Mouse (Mus musculus): ENCODE data around the gene Ngrn. TPM values are rescaled to one million over a fixed set of nuclear protein-coding genes. Genes with fewer than 3 reads are reported as not detected.

The Ngrn gene
- 71.2 and 71.8 TPM in 2 replicates for polyA plus RNA-seq (2014; fragmentation: Nextera tagmentation; extraction: Ambion mirVana)

GRCm38 (mm10) chr7:80260625-80261371 lies at the start of gene Ngrn:
Ngrn (plus strand) TSS chr7:80261215.
- peaks cover 12% of the 10 kb centered on the region for H3K4me1 ChIP-seq (ENCODE audit: control insufficient read depth, insufficient read depth, low read length)
- H3K27me3 ChIP-seq (replicated peaks; ENCODE audit: control insufficient read depth, insufficient read depth, low read length) = peaks cover 6% of the 10 kb centered on the region; the same call in 1 of the 2 replicates
- peak within 1 kb of the TSS; percentile 90 for H3K4me3 ChIP-seq (ENCODE audit: low read depth, low read length)
- peak within 1 kb of the TSS; percentile 58; the same call in 1 of the 2 replicates for H3K27ac ChIP-seq (ENCODE audit: low read depth, low read length)
- no peaks in the 10 kb centered on the region for H3K9me3 ChIP-seq (replicated peaks; ENCODE audit: control insufficient read depth, low read length)
- H3K4me2 ChIP-seq (ENCODE audit: low read length) = peak within 1 kb of the TSS; percentile 92
- ATAC-seq (peak; percentile 89), DNase-seq (ENCODE audit: low spot score) (peak; percentile 95)
- 27% methylated on average over 40 of the region's 40 CpGs for WGBS
- peak within 1 kb of the TSS; percentile 87 for H3K9ac ChIP-seq (ENCODE audit: low read length)
- H3K36me3 ChIP-seq (ENCODE audit: control insufficient read depth, insufficient read depth, low read length) = peaks cover 21% of the 10 kb centered on the region

DNA sequence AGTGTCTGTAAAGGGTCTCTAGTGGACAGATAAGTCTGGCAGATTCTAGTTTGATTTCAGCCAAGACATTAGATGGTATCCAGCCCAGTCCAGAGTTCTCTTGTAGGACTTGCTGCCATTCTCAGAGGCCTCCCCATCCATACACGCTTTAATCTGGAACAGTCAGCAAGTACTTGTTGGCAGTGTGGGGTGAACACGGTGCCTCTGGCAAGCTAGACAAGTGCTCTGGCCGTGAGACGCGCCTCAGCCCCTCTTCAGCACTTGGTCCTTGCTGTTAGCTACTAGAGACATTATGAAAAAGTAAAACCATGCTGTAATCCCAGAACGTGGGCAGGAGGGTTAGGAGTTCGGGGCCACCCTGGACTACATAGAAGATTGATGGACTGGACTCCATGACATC lies 47.4 kb upstream of the Ngrn start:
- DNase-seq (ENCODE audit: low spot score) = no peak
- Histone ChIP-seq H3K4me2 (ENCODE audit: low read length) (no peak overlapping the region), H3K27me3 (replicated peaks; ENCODE audit: control insufficient read depth, insufficient read depth, low read length) (no peaks in the 10 kb centered on the region), H3K9ac (ENCODE audit: low read length) (no peak overlapping the region), H3K36me3 (ENCODE audit: control insufficient read depth, insufficient read depth, low read length) (peaks cover 45% of the 10 kb centered on the region), H3K9me3 (replicated peaks; ENCODE audit: control insufficient read depth, low read length) (no peaks in the 10 kb centered on the region), H3K4me1 (ENCODE audit: control insufficient read depth, insufficient read depth, low read length) (peaks cover 7% of the 10 kb centered on the region; the same call in 1 of the 2 replicates), H3K4me3 (ENCODE audit: low read depth, low read length) (no peak overlapping the region), H3K27ac (ENCODE audit: low read depth, low read length) (no peak overlapping the region)
- ATAC-seq = no peak
- 92% methylated on average over 7 of the region's 7 CpGs for WGBS

- WGBS = 78% methylated on average over 8 of the region's 8 CpGs
- H3K4me1 ChIP-seq (ENCODE audit: control insufficient read depth, insufficient read depth, low read length) = peaks cover 4% of the 10 kb centered on the region; the same call in 1 of the 2 replicates
- peak overlapping the region; percentile 81; the same call in 1 of the 2 replicates for H3K27ac ChIP-seq (ENCODE audit: low read depth, low read length)
- peak overlapping the region; percentile 56; the same call in 1 of the 2 replicates for H3K9ac ChIP-seq (ENCODE audit: low read length)
- H3K4me2 ChIP-seq (ENCODE audit: low read length) = no peak overlapping the region
- DNase-seq (ENCODE audit: low spot score) = no peak
- H3K4me3 ChIP-seq (ENCODE audit: low read depth, low read length) = no peak overlapping the region
- H3K36me3 ChIP-seq (ENCODE audit: control insufficient read depth, insufficient read depth, low read length) = peaks cover 54% of the 10 kb centered on the region
- ATAC-seq = no peak
- H3K9me3 ChIP-seq (replicated peaks; ENCODE audit: control insufficient read depth, low read length) = no peaks in the 10 kb centered on the region
- no peaks in the 10 kb centered on the region for H3K27me3 ChIP-seq (replicated peaks; ENCODE audit: control insufficient read depth, insufficient read depth, low read length)
These were observed 46.6 kb upstream of the Ngrn start for GRCm38 (mm10) chr7:80214459-80214858.

- no peaks in the 10 kb centered on the region for H3K9me3 ChIP-seq (replicated peaks; ENCODE audit: control insufficient read depth, low read length)
- H3K36me3 ChIP-seq (ENCODE audit: control insufficient read depth, insufficient read depth, low read length) = peaks cover 63% of the 10 kb centered on the region
- peak overlapping the region; percentile 81 for H3K27ac ChIP-seq (ENCODE audit: low read depth, low read length)
- peak overlapping the region; percentile 56 for H3K9ac ChIP-seq (ENCODE audit: low read length)
- peaks cover 4% of the 10 kb centered on the region; the same call in 1 of the 2 replicates for H3K4me1 ChIP-seq (ENCODE audit: control insufficient read depth, insufficient read depth, low read length)
- no peaks in the 10 kb centered on the region for H3K27me3 ChIP-seq (replicated peaks; ENCODE audit: control insufficient read depth, insufficient read depth, low read length)
- peak; percentile 93 for ATAC-seq
- no peak overlapping the region for H3K4me3 ChIP-seq (ENCODE audit: low read depth, low read length)
- 15% methylated on average over 4 of the region's 4 CpGs for WGBS
- no peak overlapping the region for H3K4me2 ChIP-seq (ENCODE audit: low read length)
- peak; percentile 90 for DNase-seq (ENCODE audit: low spot score)
These were observed 45.6 kb upstream of the Ngrn start for GRCm38 (mm10) chr7:80215398-80215797.

DNA sequence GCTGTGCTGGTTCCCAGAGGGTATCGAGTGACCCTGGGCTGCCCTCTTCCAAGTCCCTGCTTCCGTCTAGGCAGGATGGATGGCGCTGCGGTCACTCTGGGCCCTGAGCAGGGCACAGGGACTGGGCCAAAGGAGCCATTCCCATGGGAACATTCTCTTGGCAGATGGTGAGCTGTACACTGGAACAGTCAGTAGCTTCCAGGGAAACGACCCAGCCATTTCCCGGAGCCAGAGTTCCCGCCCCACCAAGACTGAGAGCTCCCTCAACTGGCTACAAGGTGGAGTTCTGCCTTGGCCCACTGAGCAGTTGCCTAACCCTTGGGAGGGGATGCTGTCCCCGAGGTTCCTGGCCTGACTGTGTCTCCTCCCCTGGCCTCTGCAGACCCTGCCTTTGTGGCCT lies 44.4 kb upstream of the Ngrn start:
- no peak overlapping the region for H3K27ac ChIP-seq (ENCODE audit: low read depth, low read length)
- H3K9ac ChIP-seq (ENCODE audit: low read length) = no peak overlapping the region
- H3K4me3 ChIP-seq (ENCODE audit: low read depth, low read length) = no peak overlapping the region
- H3K4me2 ChIP-seq (ENCODE audit: low read length) = no peak overlapping the region
- no peaks in the 10 kb centered on the region for H3K9me3 ChIP-seq (replicated peaks; ENCODE audit: control insufficient read depth, low read length)
- no peak for DNase-seq (ENCODE audit: low spot score)
- no peaks in the 10 kb centered on the region for H3K27me3 ChIP-seq (replicated peaks; ENCODE audit: control insufficient read depth, insufficient read depth, low read length)
- no peak for ATAC-seq
- peaks cover 75% of the 10 kb centered on the region for H3K36me3 ChIP-seq (ENCODE audit: control insufficient read depth, insufficient read depth, low read length)
- H3K4me1 ChIP-seq (ENCODE audit: control insufficient read depth, insufficient read depth, low read length) = peaks cover 4% of the 10 kb centered on the region; the same call in 1 of the 2 replicates
- 83% methylated on average over 8 of the region's 8 CpGs for WGBS

DNA sequence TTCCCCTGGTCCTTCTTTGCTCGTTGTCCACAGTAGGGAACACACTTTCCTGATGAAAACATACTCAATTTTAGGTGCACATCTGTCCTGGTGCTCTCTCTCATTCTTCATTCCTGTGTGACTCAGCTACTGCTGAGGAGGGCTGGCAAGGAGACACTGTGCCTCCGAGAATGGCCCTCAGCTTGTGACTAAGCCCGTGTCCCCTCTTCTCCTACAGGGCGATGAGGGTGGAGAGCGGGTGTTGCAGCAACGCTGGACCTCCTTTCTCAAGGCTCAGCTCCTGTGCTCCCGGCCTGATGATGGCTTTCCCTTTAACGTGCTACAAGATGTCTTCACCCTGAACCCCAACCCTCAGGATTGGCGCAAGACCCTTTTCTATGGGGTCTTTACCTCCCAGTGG lies 42.3 kb upstream of the Ngrn start:
- WGBS = 94% methylated on average over 9 of the region's 9 CpGs
- Histone ChIP-seq H3K4me3 (ENCODE audit: low read depth, low read length) (no peak overlapping the region), H3K9me3 (replicated peaks; ENCODE audit: control insufficient read depth, low read length) (no peaks in the 10 kb centered on the region), H3K4me1 (ENCODE audit: control insufficient read depth, insufficient read depth, low read length) (peaks cover 4% of the 10 kb centered on the region; the same call in 1 of the 2 replicates), H3K36me3 (ENCODE audit: control insufficient read depth, insufficient read depth, low read length) (peaks cover 83% of the 10 kb centered on the region), H3K4me2 (ENCODE audit: low read length) (no peak overlapping the region), H3K27ac (ENCODE audit: low read depth, low read length) (no peak overlapping the region), H3K9ac (ENCODE audit: low read length) (no peak overlapping the region), H3K27me3 (replicated peaks; ENCODE audit: control insufficient read depth, insufficient read depth, low read length) (no peaks in the 10 kb centered on the region)
- no peak for ATAC-seq
- DNase-seq (ENCODE audit: low spot score) = no peak

DNA sequence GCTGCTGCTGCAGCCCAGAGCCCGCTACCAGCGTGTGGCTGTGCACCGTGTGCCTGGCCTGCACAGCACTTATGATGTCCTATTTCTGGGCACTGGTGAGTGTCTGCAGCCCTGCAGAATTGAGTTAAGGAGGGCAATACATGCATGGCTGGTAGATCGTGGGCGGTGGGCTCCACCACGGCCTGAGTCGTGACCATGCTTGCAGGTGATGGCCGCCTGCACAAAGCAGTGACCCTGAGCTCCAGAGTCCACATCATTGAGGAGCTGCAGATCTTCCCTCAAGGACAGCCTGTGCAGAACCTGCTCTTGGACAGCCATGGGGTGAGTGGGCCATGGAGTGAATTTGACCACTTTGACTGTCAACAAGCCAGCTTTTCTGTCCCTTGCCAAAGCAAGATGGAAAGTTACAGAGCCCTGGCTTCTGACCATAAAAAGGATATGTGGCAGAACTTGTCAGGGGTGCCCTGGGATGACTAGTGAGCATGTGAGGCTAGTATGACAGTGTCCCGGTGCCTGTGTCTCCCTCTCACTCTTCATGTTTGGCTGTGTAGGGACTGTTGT lies 40.7 kb upstream of the Ngrn start:
- WGBS = over 99% methylated on average over 9 of the region's 9 CpGs
- no peak overlapping the region for H3K4me2 ChIP-seq (ENCODE audit: low read length)
- H3K9me3 ChIP-seq (replicated peaks; ENCODE audit: control insufficient read depth, low read length) = no peaks in the 10 kb centered on the region
- DNase-seq (ENCODE audit: low spot score) (no peak), ATAC-seq (no peak)
- no peak overlapping the region for H3K4me3 ChIP-seq (ENCODE audit: low read depth, low read length)
- peaks cover 94% of the 10 kb centered on the region for H3K36me3 ChIP-seq (ENCODE audit: control insufficient read depth, insufficient read depth, low read length)
- peaks cover under 1% of the 10 kb centered on the region; the same call in 1 of the 2 replicates for H3K4me1 ChIP-seq (ENCODE audit: control insufficient read depth, insufficient read depth, low read length)
- no peak overlapping the region for H3K27ac ChIP-seq (ENCODE audit: low read depth, low read length)
- no peaks in the 10 kb centered on the region for H3K27me3 ChIP-seq (replicated peaks; ENCODE audit: control insufficient read depth, insufficient read depth, low read length)
- H3K9ac ChIP-seq (ENCODE audit: low read length) = no peak overlapping the region

GRCm38 (mm10) chr7:80221179-80221750 lies 39.8 kb upstream of the Ngrn start:
- no peak for ATAC-seq
- H3K4me2 ChIP-seq (ENCODE audit: low read length) = no peak overlapping the region
- peaks cover 95% of the 10 kb centered on the region for H3K36me3 ChIP-seq (ENCODE audit: control insufficient read depth, insufficient read depth, low read length)
- H3K27ac ChIP-seq (ENCODE audit: low read depth, low read length) = no peak overlapping the region
- no peaks in the 10 kb centered on the region for H3K27me3 ChIP-seq (replicated peaks; ENCODE audit: control insufficient read depth, insufficient read depth, low read length)
- 89% methylated on average over 4 of the region's 4 CpGs for WGBS
- DNase-seq (ENCODE audit: low spot score) = no peak
- H3K9ac ChIP-seq (ENCODE audit: low read length) = no peak overlapping the region
- no peak overlapping the region for H3K4me3 ChIP-seq (ENCODE audit: low read depth, low read length)
- no peaks in the 10 kb centered on the region for H3K4me1 ChIP-seq (ENCODE audit: control insufficient read depth, insufficient read depth, low read length)
- no peaks in the 10 kb centered on the region for H3K9me3 ChIP-seq (replicated peaks; ENCODE audit: control insufficient read depth, low read length)

Data from forebrain, embryonic 14.5 days (tissue).